Mouse (Mus musculus) ovary, postnatal 14 days (tissue): ENCODE data around the gene Asphd1.

Experiments
- DNase-seq: peaks from one replicate; pipeline ENCODE4 v3.0.0; 2022; ENCODE audit warnings: low spot score

The Asphd1 gene

DNA sequence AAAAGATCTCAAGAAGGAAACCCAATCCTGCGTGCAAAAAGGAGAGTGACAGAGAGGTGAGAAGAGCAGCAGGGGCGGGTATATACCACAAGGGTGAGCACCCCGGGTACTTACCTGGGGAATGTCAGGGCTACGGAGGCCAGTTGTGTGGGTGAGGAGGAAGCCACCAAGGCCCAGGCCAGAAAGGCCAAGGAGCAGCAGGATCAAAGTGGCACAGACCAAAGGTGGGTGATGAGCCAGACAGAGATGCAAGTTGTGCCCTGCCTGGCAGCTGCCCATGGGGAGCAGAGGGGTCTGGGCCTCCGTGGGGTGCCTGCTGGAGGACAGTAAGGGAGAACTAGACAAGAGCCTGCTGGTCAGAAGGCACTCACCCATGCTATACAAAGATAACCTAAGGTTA is 52.5 kb downstream of the Asphd1 start:
- no peak for DNase-seq
